Mouse (Mus musculus) MEL (cell line): Measurements from ENCODE around the gene Cilp. TPM values are rescaled to one million over a fixed set of nuclear protein-coding genes. Genes with fewer than 3 reads are reported as not detected.

Source experiments
- DNase-seq: peaks from one replicate; pipeline ENCODE4 v3.0.0; 2011; ENCODE audit warnings: low read depth, low spot score
- H3K27ac ChIP-seq: 2 replicates; pipeline ENCODE4 v1.5.1; 2012; ENCODE audit warnings: low read depth, mild to moderate bottlenecking, control low read depth, low read length, moderate library complexity; ENCODE audit not compliant: control insufficient read depth
- H3K27me3 ChIP-seq, 2 experiments: fragments of 150-350 bp in 1 of 2; sonication (generic) in 1 of 2; 2 replicates each; pipeline ENCODE4 v1.6.1; 2012; ENCODE audit warnings: low read length in 2 of 2, mild to moderate bottlenecking in 2 of 2, improper control_type of control experiment in 1 of 2, moderate library complexity in 1 of 2; ENCODE audit not compliant: insufficient read depth in 2 of 2, control insufficient read depth in 1 of 2
- H3K36me3 ChIP-seq, 2 experiments: 2 replicates each; pipeline ENCODE4 v1.6.1; 2012 to 2014; ENCODE audit warnings: low read length in 2 of 2, improper control_type of control experiment in 1 of 2, inconsistent platforms in 1 of 2, mild to moderate bottlenecking in 1 of 2; ENCODE audit not compliant: insufficient read depth in 2 of 2, control insufficient read depth in 1 of 2
- H3K4me1 ChIP-seq, 2 experiments: fragments of 150-350 bp in 1 of 2; sonication (generic) in 1 of 2; 2 replicates each; pipeline ENCODE4 v1.6.1; 2012; ENCODE audit warnings: low read length in 2 of 2, improper control_type of control experiment in 1 of 2, mild to moderate bottlenecking in 1 of 2; ENCODE audit not compliant: insufficient read depth in 2 of 2, control insufficient read depth in 1 of 2
- H3K4me3 ChIP-seq, 2 experiments: fragments of 150-350 bp in 1 of 2; sonication (generic) in 1 of 2; 2 replicates each; pipeline ENCODE4 v1.5.1; 2012; ENCODE audit warnings: low read depth in 2 of 2, low read length in 2 of 2, mild to moderate bottlenecking in 2 of 2, moderate library complexity in 2 of 2, control low read depth in 1 of 2, improper control_type of control experiment in 1 of 2; ENCODE audit not compliant: control insufficient read depth in 1 of 2, insufficient read depth in 1 of 2
- H3K79me2 ChIP-seq: 2 replicates; pipeline ENCODE4 v1.6.1; 2012; ENCODE audit warnings: mild to moderate bottlenecking, low read length, moderate library complexity; ENCODE audit not compliant: control insufficient read depth, poor library complexity, insufficient read depth
- H3K9ac ChIP-seq: 2 replicates; pipeline ENCODE4 v1.6.1; 2012; ENCODE audit warnings: low read depth, mild to moderate bottlenecking, control low read depth, low read length, moderate library complexity; ENCODE audit not compliant: control insufficient read depth, poor library complexity, severe bottlenecking
- H3K9me3 ChIP-seq: fragments of 150-350 bp; sonication (generic); replicated peaks from 2 replicates; pipeline ENCODE4 v1.6.1; 2012; ENCODE audit warnings: mild to moderate bottlenecking, low read length, improper control_type of control experiment, moderate library complexity; ENCODE audit not compliant: insufficient read depth
- CHD1 ChIP-seq: IDR thresholded peaks from 2 replicates; pipeline ENCODE4 v1.6.1; 2012; ENCODE audit warnings: low read depth, mild to moderate bottlenecking, inconsistent platforms, low read length, improper control_type of control experiment
- E2F4 ChIP-seq: IDR thresholded peaks from 2 replicates; pipeline ENCODE4 v1.6.1; 2011; ENCODE audit warnings: low read depth, low read length, improper control_type of control experiment, borderline replicate concordance
- EP300 ChIP-seq, 2 experiments: IDR thresholded peaks; 2 replicates each; pipeline ENCODE4 v1.6.1; 2011; ENCODE audit warnings: improper control_type of control experiment in 2 of 2, low read length in 2 of 2, low read depth in 1 of 2, mild to moderate bottlenecking in 1 of 2
- ETS1 ChIP-seq: IDR thresholded peaks from 2 replicates; pipeline ENCODE4 v1.6.1; 2012; ENCODE audit warnings: low read depth, mild to moderate bottlenecking, inconsistent platforms, low read length, improper control_type of control experiment, moderate library complexity
- GABPA ChIP-seq: IDR thresholded peaks from 2 replicates; pipeline ENCODE4 v1.6.1; 2012; ENCODE audit warnings: low read depth, mild to moderate bottlenecking, inconsistent platforms, low read length, improper control_type of control experiment, moderate library complexity
- JUND ChIP-seq: IDR thresholded peaks from 2 replicates; pipeline ENCODE4 v1.6.1; 2011; ENCODE audit warnings: low read depth, mild to moderate bottlenecking, improper control_type of control experiment, low read length
- KAT2A ChIP-seq: conservative IDR thresholded peaks from 2 replicates; pipeline ENCODE4 v1.6.1; 2012; ENCODE audit warnings: low read depth, low read length, improper control_type of control experiment, inconsistent platforms
- MAFK ChIP-seq: IDR thresholded peaks from 2 replicates; pipeline ENCODE4 v1.6.1; 2011; ENCODE audit warnings: low read depth, mild to moderate bottlenecking, low read length, improper control_type of control experiment, borderline replicate concordance
- MAX ChIP-seq: IDR thresholded peaks from 2 replicates; pipeline ENCODE4 v1.6.1; 2011; ENCODE audit warnings: low read length, improper control_type of control experiment
- MAZ ChIP-seq: IDR thresholded peaks from 2 replicates; pipeline ENCODE4 v1.6.1; 2012; ENCODE audit warnings: low read depth, mild to moderate bottlenecking, inconsistent platforms, low read length, improper control_type of control experiment
- MEF2A ChIP-seq: IDR thresholded peaks from 2 replicates; pipeline ENCODE4 v1.6.1; 2014; ENCODE audit warnings: low read depth, mild to moderate bottlenecking, inconsistent platforms, low read length, improper control_type of control experiment; ENCODE audit not compliant: poor library complexity, insufficient replicate concordance, severe bottlenecking; ENCODE audit errors: extremely low read depth
- POLR2AphosphoS5 ChIP-seq: IDR thresholded peaks from 2 replicates; pipeline ENCODE4 v1.6.1; 2012; ENCODE audit warnings: low read depth, borderline replicate concordance, mild to moderate bottlenecking, inconsistent platforms, low read length, moderate library complexity, mixed read lengths
- RAD21 ChIP-seq: IDR thresholded peaks from 2 replicates; pipeline ENCODE4 v1.6.1; 2011; ENCODE audit warnings: mild to moderate bottlenecking, low read depth, low read length, improper control_type of control experiment
- RCOR1 ChIP-seq: IDR thresholded peaks from 2 replicates; pipeline ENCODE4 v1.6.1; 2012; ENCODE audit warnings: low read depth, mild to moderate bottlenecking, inconsistent platforms, low read length, improper control_type of control experiment
- SIN3A ChIP-seq: IDR thresholded peaks from 2 replicates; pipeline ENCODE4 v1.6.1; 2012; ENCODE audit warnings: low read length, improper control_type of control experiment, inconsistent platforms
- SMC3 ChIP-seq: IDR thresholded peaks from 2 replicates; pipeline ENCODE4 v1.6.1; 2011; ENCODE audit warnings: low read depth, low read length, improper control_type of control experiment
- TBP ChIP-seq: IDR thresholded peaks from 2 replicates; pipeline ENCODE4 v1.8.0; 2011; ENCODE audit warnings: low read depth, low read length, improper control_type of control experiment
- UBTF ChIP-seq: IDR thresholded peaks from 2 replicates; pipeline ENCODE4 v1.6.1; 2012; ENCODE audit warnings: low read depth, mild to moderate bottlenecking, inconsistent platforms, low read length, improper control_type of control experiment, moderate library complexity, borderline replicate concordance; ENCODE audit not compliant: insufficient read depth
- USF2 ChIP-seq, 2 experiments: IDR thresholded peaks; 2 replicates each; pipeline ENCODE4 v1.6.1; 2011 to 2012; ENCODE audit warnings: improper control_type of control experiment in 2 of 2, low read length in 2 of 2, borderline replicate concordance in 1 of 2, inconsistent platforms in 1 of 2, low read depth in 1 of 2, mild to moderate bottlenecking in 1 of 2; ENCODE audit not compliant: insufficient read depth in 1 of 2
- ZC3H11A ChIP-seq: IDR thresholded peaks from 2 replicates; pipeline ENCODE4 v1.6.1; 2012; ENCODE audit warnings: low read depth, mild to moderate bottlenecking, inconsistent platforms, low read length, improper control_type of control experiment
- ZMIZ1 ChIP-seq: IDR thresholded peaks from 2 replicates; pipeline ENCODE4 v1.6.1; 2012; ENCODE audit warnings: low read depth, mild to moderate bottlenecking, inconsistent platforms, low read length, improper control_type of control experiment, moderate library complexity
- ZNF384 ChIP-seq: IDR thresholded peaks from 2 replicates; pipeline ENCODE4 v1.6.1; 2012; ENCODE audit warnings: low read depth, mild to moderate bottlenecking, inconsistent platforms, low read length, improper control_type of control experiment
- polyA plus RNA-seq, 2 experiments: library from polyadenylated mRNA; stranded (reverse) in 1 of 2; unstranded in 1 of 2; fragments of >175 nt in 1 of 2; fragments of >200 nt in 1 of 2; gene quantifications; 2 replicates each; pipeline versions ENCODE4 v1.2.1 to v1.2.4; 2012; ENCODE audit warnings: low replicate concordance in 2 of 2, low read depth in 1 of 2; ENCODE audit not compliant: insufficient read length in 2 of 2, insufficient read depth in 1 of 2, missing spikeins in 1 of 2
- total RNA-seq: library from RNA; depleted of rRNA; stranded (reverse); fragments of 300-350 nt; gene quantifications from 2 replicates; pipeline ENCODE4 v1.2.3, GENCODE M21; 2012

The Cilp gene
- total and polyA plus RNA-seq, 3 experiments: 0.01 TPM; not detected in 2

DNA sequence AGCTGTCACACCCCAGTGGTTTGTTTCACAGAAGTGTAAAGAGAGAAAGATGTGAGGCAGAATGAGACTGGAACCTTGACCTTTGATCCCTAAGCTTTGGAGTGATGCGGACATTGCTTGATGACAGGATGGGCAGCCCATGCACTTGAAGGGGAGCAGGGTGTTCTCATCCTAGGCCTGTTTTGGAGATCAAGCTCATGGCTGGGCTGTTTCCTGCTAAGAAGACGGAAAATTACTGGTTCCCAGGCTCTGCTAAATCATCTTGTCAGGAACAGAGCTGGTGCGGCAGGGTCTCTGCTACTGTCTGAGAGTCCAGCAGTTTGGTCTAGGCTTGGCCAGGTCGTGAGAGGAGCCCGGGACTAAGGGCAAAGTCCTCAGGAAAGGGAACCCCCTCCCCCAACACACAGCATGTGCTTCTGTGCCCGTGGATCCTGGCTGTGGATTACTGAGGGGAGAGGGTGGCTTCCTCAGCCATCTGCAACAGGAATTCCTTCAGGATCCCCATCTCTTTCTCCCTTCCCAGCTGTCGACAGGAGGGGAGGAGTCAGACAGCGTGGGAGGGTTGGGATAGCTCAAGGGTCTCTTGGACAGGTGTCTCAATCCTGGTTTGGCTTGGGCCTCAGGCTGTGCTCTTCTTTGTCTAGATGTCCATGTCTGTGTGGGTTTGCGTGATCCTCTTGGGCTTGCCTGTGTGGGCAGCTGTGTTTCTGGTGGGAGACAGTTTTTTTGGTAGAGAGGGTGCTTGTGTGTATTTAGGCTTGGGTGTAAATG, 20.8 kb upstream of the Cilp start:
- no peak overlapping the region for H3K27ac ChIP-seq
- H3K27me3 ChIP-seq: peaks cover under 1 to 6% of the 10 kb centered on the region in 2 experiments
- H3K9me3 ChIP-seq: no peaks in the 10 kb centered on the region
- no peak overlapping the region for H3K9ac ChIP-seq
- no peaks in the 10 kb centered on the region for H3K79me2 ChIP-seq
- DNase-seq: no peak
- no peaks in the 10 kb centered on the region for H3K4me1 ChIP-seq
- no peak for TF ChIP-seq SMC3
- no peak for TF ChIP-seq POLR2AphosphoS5
- no peak for TF ChIP-seq CHD1
- TF ChIP-seq USF2 (IDR thresholded peaks at IDR 0.05; ENCODE audit: borderline replicate concordance in 1 of 2, insufficient read depth in 1 of 2, low read depth in 1 of 2, low read length in 2 of 2): no peak
- no peak for TF ChIP-seq GABPA
- no peak for TF ChIP-seq MAFK
- TF ChIP-seq RCOR1: no peak
- no peak for TF ChIP-seq EP300 (IDR thresholded peaks at IDR 0.05; ENCODE audit: low read depth in 1 of 2, low read length in 2 of 2)
- H3K36me3 ChIP-seq: no peaks in the 10 kb centered on the region
- no peak overlapping the region for H3K4me3 ChIP-seq

DNA sequence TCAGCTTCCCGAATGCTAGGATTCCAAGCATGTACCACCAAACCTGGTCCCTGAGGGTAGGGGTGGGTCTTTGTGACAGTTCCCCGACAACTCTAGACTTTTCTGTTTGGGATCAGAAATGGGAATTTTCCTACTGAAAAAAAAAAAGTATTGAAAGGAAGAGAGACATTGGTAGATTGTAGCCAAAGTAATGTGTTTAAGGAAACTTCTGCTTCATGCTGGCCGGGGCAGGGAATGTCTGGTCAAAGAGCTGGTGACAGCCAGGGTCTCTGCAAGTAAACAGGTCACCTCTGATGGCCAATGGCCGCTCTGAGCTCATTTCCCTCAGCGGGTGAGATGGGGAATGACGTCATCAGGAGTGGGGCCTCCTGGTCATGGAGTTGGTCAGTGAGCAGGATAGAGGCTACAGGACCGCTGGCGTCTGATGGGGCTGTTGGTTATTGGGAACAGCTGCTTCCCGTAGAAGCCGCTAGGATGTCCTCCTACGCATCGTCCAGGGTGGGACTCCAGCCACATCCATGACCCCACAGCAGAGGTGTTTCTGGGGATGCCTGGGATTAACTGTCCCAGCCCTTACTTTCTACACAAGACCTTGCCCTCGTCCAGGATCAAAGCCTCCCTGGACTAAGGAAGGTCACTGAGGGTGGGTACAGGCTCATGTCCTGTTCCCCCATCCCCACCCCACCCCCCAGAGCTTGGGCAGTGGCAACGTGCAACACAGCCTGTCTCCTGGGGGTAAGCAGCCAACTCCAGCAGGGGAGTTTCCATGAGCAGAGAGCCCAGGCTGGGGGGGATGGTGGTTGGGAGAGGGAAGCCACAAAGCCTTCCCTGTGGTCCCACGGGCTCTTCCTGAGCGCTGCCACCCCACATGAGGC, 17.2 kb upstream of the Cilp start:
- no peaks in the 10 kb centered on the region for H3K4me1 ChIP-seq
- no peak overlapping the region for H3K9ac ChIP-seq
- H3K27me3 ChIP-seq: peaks cover 4 to 7% of the 10 kb centered on the region in 2 experiments
- H3K36me3 ChIP-seq: no peaks in the 10 kb centered on the region
- no peaks in the 10 kb centered on the region for H3K79me2 ChIP-seq
- H3K4me3 ChIP-seq: no peak overlapping the region
- TF ChIP-seq MAZ: no peak
- TF ChIP-seq TBP: no peak
- TF ChIP-seq MEF2A: no peak
- TF ChIP-seq ZC3H11A: no peak
- TF ChIP-seq SMC3: no peak
- TF ChIP-seq ZMIZ1: no peak
- no peak for TF ChIP-seq MAX
- TF ChIP-seq KAT2A: no peak
- no peak for TF ChIP-seq USF2 (IDR thresholded peaks at IDR 0.05; ENCODE audit: borderline replicate concordance in 1 of 2, insufficient read depth in 1 of 2, low read depth in 1 of 2, low read length in 2 of 2)
- TF ChIP-seq E2F4: no peak
- TF ChIP-seq SIN3A: no peak
- no peak for TF ChIP-seq RAD21
- TF ChIP-seq JUND: no peak
- TF ChIP-seq EP300 (IDR thresholded peaks at IDR 0.05; ENCODE audit: low read depth in 1 of 2, low read length in 2 of 2): no peak
- TF ChIP-seq RCOR1: no peak
- TF ChIP-seq ZNF384: no peak
- TF ChIP-seq ETS1: no peak
- TF ChIP-seq GABPA: no peak
- TF ChIP-seq CHD1: no peak
- no peak for TF ChIP-seq UBTF
- TF ChIP-seq, all 39 proteins: peak for 0
- no peaks in the 10 kb centered on the region for H3K9me3 ChIP-seq
- no peak overlapping the region for H3K27ac ChIP-seq
- no peak for DNase-seq
